Mouse (Mus musculus): ENCODE data around the gene Utrn.

Utrn gene

GRCm38 (mm10) chr10:12593071-12593470, 276.1 kb downstream of the Utrn start:
- DNase-seq (ENCODE audit: low read depth, low spot score), result no peak

GRCm38 (mm10) chr10:12591946-12592345, 277.2 kb downstream of the Utrn start:
- no peak for DNase-seq (ENCODE audit: low read depth, low spot score)

GRCm38 (mm10) chr10:12588051-12588450, 281.1 kb downstream of the Utrn start:
- DNase-seq (ENCODE audit: low read depth, low spot score), result no peak

- DNase-seq (ENCODE audit: low read depth, low spot score), result no peak
Observed at GRCm38 (mm10) chr10:12587318-12587717, 281.8 kb downstream of the Utrn start.

- no peak for DNase-seq (ENCODE audit: low read depth, low spot score)
Observed at GRCm38 (mm10) chr10:12586825-12587224, 282.3 kb downstream of the Utrn start.

- DNase-seq (ENCODE audit: low read depth, low spot score), result no peak
Observed at GRCm38 (mm10) chr10:12586200-12586599, 283.0 kb downstream of the Utrn start.

- DNase-seq (ENCODE audit: low read depth, low spot score), result no peak
Observed at GRCm38 (mm10) chr10:12583473-12583872, 285.7 kb downstream of the Utrn start.

GRCm38 (mm10) chr10:12579048-12579447, 290.1 kb downstream of the Utrn start:
- peak; percentile 68 for DNase-seq (ENCODE audit: low read depth, low spot score)

GRCm38 (mm10) chr10:12575849-12576435, 293.2 kb downstream of the Utrn start:
- DNase-seq (ENCODE audit: low read depth, low spot score), result no peak

GRCm38 (mm10) chr10:12574760-12575159, 294.4 kb downstream of the Utrn start:
- DNase-seq (ENCODE audit: low read depth, low spot score), result no peak

- DNase-seq (ENCODE audit: low read depth, low spot score), result no peak
Observed at GRCm38 (mm10) chr10:12573601-12574000, 295.6 kb downstream of the Utrn start.

- DNase-seq (ENCODE audit: low read depth, low spot score), result no peak
Observed at GRCm38 (mm10) chr10:12572759-12573158, 296.4 kb downstream of the Utrn start.

- no peak for DNase-seq (ENCODE audit: low read depth, low spot score)
Observed at GRCm38 (mm10) chr10:12564425-12564824, 304.7 kb downstream of the Utrn start.

- DNase-seq (ENCODE audit: low read depth, low spot score), result no peak
Observed at GRCm38 (mm10) chr10:12558810-12559209, 310.4 kb downstream of the Utrn start.

- DNase-seq (ENCODE audit: low read depth, low spot score), result no peak
Observed at GRCm38 (mm10) chr10:12554090-12554718, 315.0 kb downstream of the Utrn start.

GRCm38 (mm10) chr10:12552890-12553278, 316.3 kb downstream of the Utrn start:
- DNase-seq (ENCODE audit: low read depth, low spot score), result no peak

GRCm38 (mm10) chr10:12552196-12552889, 316.8 kb downstream of the Utrn start:
- peak; percentile 56 for DNase-seq (ENCODE audit: low read depth, low spot score)

- DNase-seq (ENCODE audit: low read depth, low spot score), result no peak
Observed at GRCm38 (mm10) chr10:12551735-12552134, 317.4 kb downstream of the Utrn start.

- DNase-seq (ENCODE audit: low read depth, low spot score), result no peak
Observed at GRCm38 (mm10) chr10:12549945-12550540, 319.1 kb downstream of the Utrn start.

GRCm38 (mm10) chr10:12549261-12549660, 319.9 kb downstream of the Utrn start:
- no peak for DNase-seq (ENCODE audit: low read depth, low spot score)

- peak; percentile 62 for DNase-seq (ENCODE audit: low read depth, low spot score)
Observed at GRCm38 (mm10) chr10:12548616-12549084, 320.5 kb downstream of the Utrn start.

GRCm38 (mm10) chr10:12547037-12547625, 322.0 kb downstream of the Utrn start:
- no peak for DNase-seq (ENCODE audit: low read depth, low spot score)
